Mouse (Mus musculus) lung, embryonic 14.5 days (tissue): Measurements from ENCODE around the gene Topors. TPM values are rescaled to one million over a fixed set of nuclear protein-coding genes. Genes with fewer than 3 reads are reported as not detected.

ENCODE experiments used
- ATAC-seq: fragments of 200-750 bp; cut with Nextera tagmentation; 2 replicates; pipeline ENCODE4 v1.8.0; 2017; ENCODE audit warnings: mild to moderate bottlenecking, moderate TSS enrichment, moderate library complexity; ENCODE audit not compliant: insufficient read depth
- DNase-seq: peaks from one replicate; pipeline ENCODE4 v3.0.0-alpha.2; 2015
- H3K27ac ChIP-seq: fragments of 300-500 bp; sonication (generic); 2 replicates; pipeline ENCODE4 v1.5.1; 2014; ENCODE audit warnings: low read depth, mild to moderate bottlenecking, moderate library complexity
- H3K27me3 ChIP-seq: fragments of 300-500 bp; sonication (generic); 2 replicates; pipeline ENCODE4 v1.6.1; 2014; ENCODE audit warnings: low read length, control low read depth; ENCODE audit not compliant: insufficient read depth
- H3K36me3 ChIP-seq: fragments of 300-500 bp; sonication (generic); 2 replicates; pipeline ENCODE4 v1.6.1; 2014; ENCODE audit warnings: control low read depth; ENCODE audit not compliant: insufficient read depth
- H3K4me1 ChIP-seq: fragments of 300-500 bp; sonication (generic); 2 replicates; pipeline ENCODE4 v1.6.1; 2014; ENCODE audit warnings: antibody characterized with exemption, control low read depth; ENCODE audit not compliant: insufficient read depth
- H3K4me2 ChIP-seq: fragments of 300-500 bp; sonication (generic); 2 replicates; pipeline ENCODE4 v1.6.1; 2014; ENCODE audit warnings: mild to moderate bottlenecking
- H3K4me3 ChIP-seq: fragments of 300-500 bp; sonication (generic); 2 replicates; pipeline ENCODE4 v1.5.1; 2014; ENCODE audit warnings: low read depth, low read length
- H3K9ac ChIP-seq: fragments of 300-500 bp; sonication (generic); 2 replicates; pipeline ENCODE4 v1.6.1; 2014
- H3K9me3 ChIP-seq: fragments of 300-500 bp; sonication (generic); 2 replicates; pipeline ENCODE4 v1.6.1; 2016; ENCODE audit warnings: low read depth, low read length, control low read depth
- CTCF ChIP-seq: IDR thresholded peaks from 2 replicates; pipeline ENCODE4 v1.5.1; 2016; ENCODE audit warnings: antibody characterized with exemption, low read depth
- WGBS: fragments of 180-500 bp; shearing (Covaris S2); extraction: QIAGEN DNeasy Blood & Tissue Kit; methylation state at CpG from one replicate; pipeline ENCODE4 v1.1.7; 2014; 5-methylcytosine and 5-hydroxymethylcytosine counted together
- polyA plus RNA-seq: library from polyadenylated mRNA; unstranded; fragments of >200 nt; fragmentation: Nextera tagmentation; extraction: Ambion mirVana; gene quantifications from 2 replicates; pipeline ENCODE4 v1.2.1, GENCODE M21; 2014

Topors gene
- polyA plus RNA-seq, 1 experiment from 2014 or later, result 49.3 TPM

DNA sequence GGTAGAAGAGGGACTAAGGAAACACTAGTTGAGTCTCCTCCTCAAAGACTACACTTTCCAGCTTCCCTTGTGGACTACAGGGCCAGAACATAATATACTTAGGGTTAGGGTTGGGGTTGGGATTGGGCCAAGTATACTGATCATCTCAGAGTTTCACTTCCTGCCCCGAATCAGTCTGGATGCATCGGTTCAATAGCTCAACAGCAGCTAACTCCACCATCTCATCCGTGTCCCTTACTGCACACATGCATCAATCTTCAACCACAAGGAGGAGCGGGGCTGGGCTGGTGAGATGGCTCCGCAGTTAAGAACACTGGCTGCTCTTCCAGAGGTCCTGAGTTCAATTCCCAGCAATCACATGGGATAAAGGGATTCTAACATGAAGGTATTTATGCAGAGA, 18.7 kb downstream of the Topors start:
- ATAC-seq (no peak), DNase-seq (no peak)
- Histone ChIP-seq H3K27ac (no peak overlapping the region), H3K27me3 (no peaks in the 10 kb centered on the region), H3K9ac (no peak overlapping the region), H3K4me3 (no peak overlapping the region), H3K36me3 (no peaks in the 10 kb centered on the region), H3K9me3 (no peaks in the 10 kb centered on the region), H3K4me1 (no peaks in the 10 kb centered on the region), H3K4me2 (no peak overlapping the region)
- WGBS, result 85% methylated on average over 5 of the region's 5 CpGs
- no peak for TF ChIP-seq CTCF

DNA sequence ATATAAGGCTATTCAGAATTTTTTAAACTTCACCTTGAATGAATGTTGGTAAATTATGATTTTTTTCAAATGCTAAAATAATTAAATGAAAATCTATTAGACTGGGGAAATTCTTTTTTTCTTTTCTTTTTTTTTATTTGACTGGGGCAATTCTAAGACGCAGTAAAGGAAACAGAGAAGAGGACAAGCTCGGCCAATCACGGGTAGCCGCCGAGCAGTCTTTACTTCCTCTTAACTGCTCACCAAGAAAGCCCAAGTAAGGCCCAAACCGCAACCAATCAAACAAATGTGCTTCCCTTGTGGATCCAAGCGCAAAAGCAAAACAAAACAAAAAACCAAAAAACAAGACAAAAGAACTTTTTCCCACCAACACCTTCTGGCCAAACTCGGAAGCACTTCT, 25.6 kb downstream of the Topors start:
- H3K4me1 ChIP-seq, result no peaks in the 10 kb centered on the region
- no peak overlapping the region for H3K4me3 ChIP-seq
- TF ChIP-seq CTCF, result no peak
- DNase-seq (no peak), ATAC-seq (no peak)
- no peak overlapping the region for H3K9ac ChIP-seq
- H3K36me3 ChIP-seq, result no peaks in the 10 kb centered on the region
- H3K27ac ChIP-seq, result no peak overlapping the region
- 81% methylated on average over 8 of the region's 8 CpGs for WGBS
- H3K9me3 ChIP-seq, result no peaks in the 10 kb centered on the region
- no peaks in the 10 kb centered on the region for H3K27me3 ChIP-seq
- H3K4me2 ChIP-seq, result no peak overlapping the region

GRCm38 (mm10) chr4:40243006-40243405, 26.6 kb downstream of the Topors start:
- no peak for TF ChIP-seq CTCF
- Histone ChIP-seq H3K4me2 (no peak overlapping the region), H3K27ac (no peak overlapping the region), H3K4me3 (no peak overlapping the region), H3K36me3 (no peaks in the 10 kb centered on the region), H3K4me1 (no peaks in the 10 kb centered on the region), H3K9me3 (no peaks in the 10 kb centered on the region), H3K27me3 (no peaks in the 10 kb centered on the region), H3K9ac (no peak overlapping the region)
- DNase-seq, result no peak
- ATAC-seq, result no peak
- WGBS, result 84% methylated on average over 4 of the region's 4 CpGs

GRCm38 (mm10) chr4:40241928-40242327, 27.7 kb downstream of the Topors start:
- Histone ChIP-seq H3K36me3 (no peaks in the 10 kb centered on the region), H3K4me1 (no peaks in the 10 kb centered on the region), H3K9ac (no peak overlapping the region), H3K27me3 (no peaks in the 10 kb centered on the region), H3K4me3 (no peak overlapping the region), H3K9me3 (no peaks in the 10 kb centered on the region), H3K27ac (no peak overlapping the region), H3K4me2 (no peak overlapping the region)
- no peak for ATAC-seq
- DNase-seq, result no peak
- no peak for TF ChIP-seq CTCF
- 46% methylated on average over 6 of the region's 6 CpGs for WGBS

DNA sequence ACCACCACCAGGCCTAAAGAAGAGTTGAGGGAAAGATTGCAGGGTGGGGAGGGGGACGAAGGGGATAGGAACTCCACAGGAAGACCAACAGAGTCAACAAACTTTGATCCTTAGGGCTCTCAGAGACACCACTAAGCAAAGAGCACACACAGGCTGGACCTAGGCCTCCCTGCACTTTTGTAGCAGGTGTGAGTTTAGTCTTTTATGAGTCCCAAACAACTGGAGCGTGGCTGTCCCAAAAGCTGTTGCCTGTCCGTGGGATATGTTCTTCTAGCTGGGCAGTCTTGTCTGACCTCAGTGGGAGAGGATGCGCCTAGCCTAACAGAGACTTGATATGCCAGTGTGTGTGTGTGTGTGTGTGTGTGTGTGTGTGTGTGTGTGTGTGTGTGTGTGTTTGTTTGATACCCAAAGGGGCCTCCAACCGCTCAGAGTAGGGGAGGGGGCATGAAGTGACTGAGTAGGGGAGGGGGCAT, 29.3 kb downstream of the Topors start:
- Histone ChIP-seq H3K27me3 (no peaks in the 10 kb centered on the region), H3K9me3 (no peaks in the 10 kb centered on the region), H3K27ac (no peak overlapping the region), H3K4me3 (peak overlapping the region; percentile 58), H3K4me2 (peak overlapping the region; percentile 86), H3K9ac (peak overlapping the region; percentile 64), H3K4me1 (no peaks in the 10 kb centered on the region), H3K36me3 (no peaks in the 10 kb centered on the region)
- WGBS, result 38% methylated on average over 5 of the region's 5 CpGs
- ATAC-seq, result peak; percentile 8; the same call in 1 of the 2 replicates
- no peak for TF ChIP-seq CTCF
- no peak for DNase-seq

DNA sequence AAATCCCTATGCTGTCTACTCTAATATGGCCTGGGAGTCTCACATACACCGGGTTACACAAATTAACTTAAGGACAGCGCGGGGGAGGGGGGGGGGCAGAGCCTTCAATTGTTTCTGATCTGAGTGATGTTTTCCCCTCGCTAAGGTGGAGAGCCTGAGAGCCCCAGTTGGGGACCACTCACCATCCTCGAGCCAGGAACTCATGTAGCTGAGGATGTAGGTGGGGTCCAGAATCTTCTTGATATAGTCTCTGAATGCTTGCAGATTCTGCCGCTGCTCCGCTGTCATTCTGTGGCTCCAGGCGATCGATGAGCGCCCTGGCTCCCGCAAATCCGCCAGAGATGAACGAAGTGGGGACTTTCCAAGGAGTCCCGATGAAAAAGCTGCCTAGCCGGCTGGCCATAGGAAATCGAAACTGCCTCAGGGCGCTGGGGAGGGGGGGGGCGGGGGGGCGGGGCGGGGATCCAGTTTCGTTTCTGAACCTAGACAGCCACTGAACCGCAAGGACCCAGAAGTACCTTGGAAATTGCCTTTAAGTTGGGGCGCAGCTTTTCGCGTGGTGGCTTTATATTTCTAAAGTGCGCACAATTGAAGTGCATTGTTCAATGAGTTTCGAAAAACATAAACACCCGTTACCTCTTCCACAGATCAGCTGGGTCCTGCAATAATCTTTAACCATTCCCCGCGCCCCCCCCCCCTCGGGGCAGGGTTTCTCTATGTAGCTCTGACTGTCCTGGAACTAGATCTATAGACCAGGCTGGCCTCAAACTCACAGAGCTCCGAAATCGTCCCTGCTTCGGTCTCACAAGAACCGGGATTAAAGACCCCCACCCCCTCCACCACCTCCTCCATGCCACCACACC, 30.0 kb downstream of the Topors start, which contains the start of gene Ddx58:
Ddx58 (minus strand) TSS at position 420 of the 863 bp plus-strand sequence.
- H3K9ac ChIP-seq, result peak within 1 kb of the TSS; percentile 64

More for the DNA sequence above, 30.0 kb downstream of the Topors start, which contains the start of gene Ddx58:
- WGBS, result 4% methylated on average over 33 of the region's 35 CpGs
- DNase-seq, result peak; percentile 52
- Histone ChIP-seq H3K9me3 (no peaks in the 10 kb centered on the region), H3K4me1 (no peaks in the 10 kb centered on the region), H3K4me2 (peak within 1 kb of the TSS; percentile 86), H3K4me3 (peak within 1 kb of the TSS; percentile 58), H3K27ac (peak within 1 kb of the TSS; percentile 67), H3K36me3 (0 out of 2 replicates have a peak, but pooled peaks cover 3% of the 10 kb centered on the region), H3K27me3 (no peaks in the 10 kb centered on the region)
- peak; percentile 83 for ATAC-seq
- TF ChIP-seq CTCF, result no peak
